Mouse (Mus musculus): ENCODE data around the gene Kank2. TPM values are rescaled to one million over a fixed set of nuclear protein-coding genes. Genes with fewer than 3 reads are reported as not detected.

Kank2 gene
- polyA plus RNA-seq, 1 experiment, result 23.0 TPM

DNA sequence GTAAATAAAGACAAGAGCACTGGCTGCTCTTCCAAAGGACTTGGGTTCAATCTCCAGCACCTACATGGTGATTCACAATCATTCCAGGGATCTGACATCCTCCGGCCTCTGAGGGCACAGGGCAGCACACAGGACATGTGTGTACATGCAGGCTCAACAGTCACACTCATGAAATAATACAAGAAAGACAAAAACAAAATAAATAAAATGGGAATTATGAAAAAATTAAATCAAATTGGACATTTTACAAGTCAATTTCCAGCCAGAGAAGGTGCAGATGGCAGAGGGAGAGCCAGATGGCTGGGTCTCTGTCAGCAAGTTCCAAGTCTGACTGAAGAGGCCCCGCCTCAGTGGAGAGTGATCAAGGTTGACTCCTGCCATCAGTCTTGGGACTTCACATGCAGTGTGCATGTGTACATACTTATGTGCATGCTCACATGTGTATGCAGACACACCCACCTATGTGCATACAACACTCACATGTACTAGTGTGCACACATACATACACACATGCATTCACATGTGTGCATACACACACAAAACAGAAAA is 20.7 kb upstream of the Kank2 start:
- 88% methylated on average over 2 of the region's 2 CpGs for WGBS
- no peak for TF ChIP-seq POLR2A (IDR thresholded peaks at IDR 0.05; ENCODE audit: low read depth, low read length)
- no peak for TF ChIP-seq CTCF (IDR thresholded peaks at IDR 0.05; ENCODE audit: extremely low read depth, insufficient read length, insufficient replicate concordance, low read depth, low read length)
- H3K36me3 ChIP-seq (ENCODE audit: control insufficient read depth, insufficient read depth, low read length), result peaks cover 19% of the 10 kb centered on the region; the same call in 1 of the 2 replicates
- no peak overlapping the region for H3K4me3 ChIP-seq (ENCODE audit: low read depth, low read length)
- H3K27me3 ChIP-seq (ENCODE audit: control insufficient read depth, insufficient read depth, low read length), result no peaks in the 10 kb centered on the region
- no peak overlapping the region for H3K27ac ChIP-seq (ENCODE audit: insufficient read depth, low read depth, low read length)
- H3K4me1 ChIP-seq (ENCODE audit: control insufficient read depth, insufficient read depth, insufficient read length, low read length), result no peaks in the 10 kb centered on the region

DNA sequence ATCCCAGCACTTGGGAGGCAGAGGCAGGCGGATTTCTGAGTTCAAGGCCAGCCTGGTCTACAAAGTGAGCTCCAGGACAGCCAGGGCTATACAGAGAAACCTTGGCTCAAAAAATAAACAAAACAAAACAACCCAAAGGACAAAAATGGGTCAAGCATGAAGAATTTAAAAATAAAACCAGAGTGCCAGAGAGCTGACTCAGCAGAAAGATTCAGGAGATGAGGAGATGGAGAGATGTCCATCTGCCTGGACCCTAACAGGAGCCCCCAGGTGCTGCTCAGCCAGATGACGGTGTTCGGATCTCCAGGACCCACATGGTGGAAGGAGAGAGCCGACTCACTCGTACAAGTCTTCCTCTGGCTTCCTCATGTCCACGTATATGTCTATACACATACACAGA is 20.0 kb upstream of the Kank2 start:
- no peak for TF ChIP-seq CTCF (IDR thresholded peaks at IDR 0.05; ENCODE audit: extremely low read depth, insufficient read length, insufficient replicate concordance, low read depth, low read length)
- no peak for TF ChIP-seq POLR2A (IDR thresholded peaks at IDR 0.05; ENCODE audit: low read depth, low read length)
- H3K36me3 ChIP-seq (ENCODE audit: control insufficient read depth, insufficient read depth, low read length), result peaks cover 19% of the 10 kb centered on the region; the same call in 1 of the 2 replicates

DNA sequence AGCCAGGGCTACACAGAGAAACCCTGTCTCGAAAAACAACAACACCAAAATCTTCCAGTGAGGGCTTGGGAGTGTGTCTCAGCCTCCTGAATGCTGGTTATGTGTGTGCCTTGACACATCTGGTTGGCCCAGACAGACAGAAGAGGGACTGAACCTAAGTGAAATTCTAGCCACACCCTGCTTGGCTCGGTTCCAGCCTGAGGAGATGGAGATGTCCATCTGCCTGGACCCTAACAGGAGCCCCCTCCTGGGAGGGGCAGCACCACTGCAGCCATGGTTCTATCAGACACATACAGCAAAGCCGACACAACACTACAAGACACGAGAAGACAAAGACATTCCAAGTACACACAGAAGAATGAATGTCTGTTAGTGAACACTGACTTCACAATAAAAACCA is 19.6 kb upstream of the Kank2 start:
- peaks cover 20% of the 10 kb centered on the region; the same call in 1 of the 2 replicates for H3K36me3 ChIP-seq (ENCODE audit: control insufficient read depth, insufficient read depth, low read length)
- no peaks in the 10 kb centered on the region for H3K27me3 ChIP-seq (ENCODE audit: control insufficient read depth, insufficient read depth, low read length)
- no peak overlapping the region for H3K27ac ChIP-seq (ENCODE audit: insufficient read depth, low read depth, low read length)
- 75% methylated on average over 4 of the region's 4 CpGs for whole genome bisulfite sequencing
- no peak for TF ChIP-seq POLR2A (IDR thresholded peaks at IDR 0.05; ENCODE audit: low read depth, low read length)
- no peak for TF ChIP-seq CTCF (IDR thresholded peaks at IDR 0.05; ENCODE audit: extremely low read depth, insufficient read length, insufficient replicate concordance, low read depth, low read length)
- no peak overlapping the region for H3K4me3 ChIP-seq (ENCODE audit: low read depth, low read length)
- no peaks in the 10 kb centered on the region for H3K4me1 ChIP-seq (ENCODE audit: control insufficient read depth, insufficient read depth, insufficient read length, low read length)

More for the DNA sequence above, 20.0 kb upstream of the Kank2 start:
- no peaks in the 10 kb centered on the region for H3K27me3 ChIP-seq (ENCODE audit: control insufficient read depth, insufficient read depth, low read length)
- 92% methylated on average over 6 of the region's 6 CpGs for WGBS
- no peak overlapping the region for H3K4me3 ChIP-seq (ENCODE audit: low read depth, low read length)
- H3K4me1 ChIP-seq (ENCODE audit: control insufficient read depth, insufficient read depth, insufficient read length, low read length), result no peaks in the 10 kb centered on the region
- no peak overlapping the region for H3K27ac ChIP-seq (ENCODE audit: insufficient read depth, low read depth, low read length)

DNA sequence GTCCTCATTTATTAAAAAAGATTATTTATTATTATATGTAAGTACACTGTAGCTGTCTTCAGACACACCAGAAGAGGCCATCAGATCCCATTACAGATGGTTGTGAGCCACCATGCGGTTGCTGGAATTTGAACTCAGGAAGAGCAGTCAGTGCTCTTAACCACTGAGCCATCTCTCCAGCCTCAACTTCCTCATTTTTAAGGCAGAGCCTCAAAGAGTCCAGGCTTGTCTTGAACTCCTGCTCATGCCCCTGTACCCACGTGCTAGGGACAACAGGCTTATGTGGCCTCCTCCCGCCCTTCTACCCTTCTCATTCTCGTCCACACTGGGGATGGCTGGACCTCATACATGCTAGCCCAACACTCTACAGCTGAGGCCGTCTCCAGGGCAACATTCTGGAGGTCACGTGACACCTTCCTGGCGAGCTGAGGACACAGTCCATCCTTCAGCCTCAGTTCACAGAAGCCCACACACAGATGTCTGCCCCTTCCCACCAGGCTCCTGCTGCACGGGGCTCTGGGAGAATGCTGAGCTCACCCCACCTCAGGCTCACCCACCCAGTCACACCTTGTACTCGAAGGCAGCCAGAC is 18.3 kb upstream of the Kank2 start:
- 74% methylated on average over 9 of the region's 9 CpGs for WGBS
- Histone ChIP-seq H3K27ac (ENCODE audit: insufficient read depth, low read depth, low read length) (no peak overlapping the region), H3K27me3 (ENCODE audit: control insufficient read depth, insufficient read depth, low read length) (no peaks in the 10 kb centered on the region), H3K36me3 (ENCODE audit: control insufficient read depth, insufficient read depth, low read length) (peaks cover 21% of the 10 kb centered on the region; the same call in 1 of the 2 replicates), H3K4me1 (ENCODE audit: control insufficient read depth, insufficient read depth, insufficient read length, low read length) (no peaks in the 10 kb centered on the region), H3K4me3 (ENCODE audit: low read depth, low read length) (no peak overlapping the region)
- TF ChIP-seq POLR2A (IDR thresholded peaks at IDR 0.05; ENCODE audit: low read depth, low read length), result no peak
- no peak for TF ChIP-seq CTCF (IDR thresholded peaks at IDR 0.05; ENCODE audit: extremely low read depth, insufficient read length, insufficient replicate concordance, low read depth, low read length)

DNA sequence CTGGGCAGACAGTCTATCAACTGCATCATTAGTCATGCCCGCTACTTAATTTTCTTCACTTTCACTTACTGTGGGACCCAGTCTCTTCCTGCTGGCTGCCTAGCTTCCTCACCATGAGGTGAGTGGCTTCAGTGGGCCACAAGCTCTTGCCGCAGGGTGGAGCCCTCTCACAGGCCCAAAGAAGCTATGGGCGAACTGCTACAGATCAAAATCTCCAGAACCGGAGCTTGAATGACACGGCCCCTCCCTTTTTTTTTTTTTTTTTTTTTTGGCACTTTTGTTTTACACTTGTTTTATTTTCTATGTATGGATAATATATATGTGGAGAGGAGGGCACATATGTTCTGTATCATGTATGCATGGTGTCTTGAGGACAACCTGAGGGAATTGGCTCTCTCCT is 12.6 kb upstream of the Kank2 start:
- no peak overlapping the region for H3K27ac ChIP-seq (ENCODE audit: insufficient read depth, low read depth, low read length)
- no peak overlapping the region for H3K4me3 ChIP-seq (ENCODE audit: low read depth, low read length)
- WGBS, result 79% methylated on average over 5 of the region's 5 CpGs
- no peaks in the 10 kb centered on the region for H3K27me3 ChIP-seq (ENCODE audit: control insufficient read depth, insufficient read depth, low read length)
- peaks cover 17% of the 10 kb centered on the region; the same call in 1 of the 2 replicates for H3K36me3 ChIP-seq (ENCODE audit: control insufficient read depth, insufficient read depth, low read length)
- no peaks in the 10 kb centered on the region for H3K4me1 ChIP-seq (ENCODE audit: control insufficient read depth, insufficient read depth, insufficient read length, low read length)
- TF ChIP-seq CTCF (IDR thresholded peaks at IDR 0.05; ENCODE audit: extremely low read depth, insufficient read length, insufficient replicate concordance, low read depth, low read length) (no peak), POLR2A (IDR thresholded peaks at IDR 0.05; ENCODE audit: low read depth, low read length) (no peak)

DNA sequence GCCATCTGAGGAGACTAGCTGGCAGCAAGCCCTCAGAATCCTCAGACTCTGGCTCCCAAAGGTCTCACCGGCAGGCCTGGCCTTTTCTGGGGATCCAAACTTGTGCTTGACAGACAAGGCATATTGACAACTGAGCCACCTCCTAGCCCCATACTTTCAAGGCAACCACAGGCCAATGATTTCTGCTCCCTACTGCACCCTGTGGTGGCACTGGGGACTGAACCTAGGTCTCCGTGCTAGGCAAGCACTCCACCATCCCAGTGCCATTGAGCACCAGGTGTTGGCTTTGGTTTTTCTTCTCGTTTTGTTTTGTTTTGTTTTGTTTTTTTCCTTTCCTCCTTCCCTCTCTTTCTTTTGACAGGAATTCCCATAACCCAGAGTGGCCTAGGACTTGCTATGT is 10.0 kb upstream of the Kank2 start:
- 74% methylated on average over 3 of the region's 3 CpGs for WGBS
- H3K36me3 ChIP-seq (ENCODE audit: control insufficient read depth, insufficient read depth, low read length), result 0 out of 2 replicates have a peak, but pooled peaks cover 4% of the 10 kb centered on the region
- no peak overlapping the region for H3K4me3 ChIP-seq (ENCODE audit: low read depth, low read length)
- H3K27ac ChIP-seq (ENCODE audit: insufficient read depth, low read depth, low read length), result no peak overlapping the region
- no peaks in the 10 kb centered on the region for H3K27me3 ChIP-seq (ENCODE audit: control insufficient read depth, insufficient read depth, low read length)
- TF ChIP-seq POLR2A (IDR thresholded peaks at IDR 0.05; ENCODE audit: low read depth, low read length) (no peak), CTCF (IDR thresholded peaks at IDR 0.05; ENCODE audit: extremely low read depth, insufficient read length, insufficient replicate concordance, low read depth, low read length) (peak; percentile 25; the same call in 1 of the 2 replicates)
- H3K4me1 ChIP-seq (ENCODE audit: control insufficient read depth, insufficient read depth, insufficient read length, low read length), result no peaks in the 10 kb centered on the region

DNA sequence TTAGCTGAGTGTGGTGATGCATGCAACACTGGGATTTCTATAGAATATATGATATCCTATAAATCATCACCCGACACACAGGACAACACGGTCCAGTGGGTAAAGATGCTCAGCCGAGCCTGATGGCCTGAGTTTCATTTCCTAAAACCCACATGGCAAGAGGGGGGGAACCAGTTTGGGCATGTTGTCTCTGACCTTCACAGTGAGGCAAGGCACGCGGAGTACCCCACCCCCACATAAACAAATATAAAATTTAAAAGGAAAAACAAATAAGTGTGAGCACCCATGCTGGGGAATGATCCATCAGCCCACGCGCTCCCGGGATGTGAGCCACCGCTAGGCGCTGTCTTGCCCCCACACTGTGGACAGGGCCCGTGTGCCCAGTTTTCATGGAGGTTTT is 8.4 kb upstream of the Kank2 start:
- WGBS, result 79% methylated on average over 11 of the region's 11 CpGs
- H3K27me3 ChIP-seq (ENCODE audit: control insufficient read depth, insufficient read depth, low read length), result no peaks in the 10 kb centered on the region
- TF ChIP-seq POLR2A (IDR thresholded peaks at IDR 0.05; ENCODE audit: low read depth, low read length) (no peak), CTCF (IDR thresholded peaks at IDR 0.05; ENCODE audit: extremely low read depth, insufficient read length, insufficient replicate concordance, low read depth, low read length) (no peak)
- no peak overlapping the region for H3K4me3 ChIP-seq (ENCODE audit: low read depth, low read length)
- H3K36me3 ChIP-seq (ENCODE audit: control insufficient read depth, insufficient read depth, low read length), result 0 out of 2 replicates have a peak, but pooled peaks cover 3% of the 10 kb centered on the region
- H3K4me1 ChIP-seq (ENCODE audit: control insufficient read depth, insufficient read depth, insufficient read length, low read length), result no peaks in the 10 kb centered on the region
- no peak overlapping the region for H3K27ac ChIP-seq (ENCODE audit: insufficient read depth, low read depth, low read length)
